29 mouse cellular contexts compared by ENCODE assay signal in the genomic region with DNA sequence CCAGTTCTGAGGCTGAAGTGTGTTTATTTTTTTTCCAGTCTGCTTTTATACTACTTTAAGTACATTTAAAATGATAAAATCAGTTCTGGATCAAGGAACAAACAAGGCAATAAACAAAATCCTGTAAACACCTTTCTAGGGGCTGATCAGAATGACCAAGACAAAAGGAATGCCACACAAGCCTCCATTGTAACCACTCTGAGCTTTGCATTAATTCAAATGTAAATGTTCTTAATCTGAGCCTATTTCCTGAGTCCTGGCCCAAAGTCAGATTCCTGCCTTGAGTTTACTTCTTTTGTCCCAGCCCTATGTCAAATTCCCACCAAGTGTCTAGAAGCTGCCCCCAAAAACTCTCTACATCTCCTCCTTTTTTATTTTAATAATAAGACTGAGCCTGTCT.
"Had no signal": no experiment of that assay in that cellular context is flagged by ENCODE, and none has a peak within 500 bp of the region (broad histone marks: within the 10 kb centered on the region; RNA-seq: fewer than 3 reads in every experiment).

No protein-coding gene starts in this region.

- H3K4me1 ChIP-seq: heart, embryonic 13.5 days; heart, embryonic 15.5 days; hindbrain, embryonic 10.5 days; hindbrain, embryonic 12.5 days; hindbrain, embryonic 13.5 days; hindbrain, embryonic 15.5 days; intestine, embryonic 15.5 days; kidney, embryonic 15.5 days had no signal

- H3K9me3 ChIP-seq: heart, embryonic 15.5 days; hindbrain, embryonic 13.5 days; hindbrain, embryonic 15.5 days; intestine, embryonic 15.5 days; kidney, embryonic 15.5 days had no signal

- H3K9ac ChIP-seq: heart, embryonic 13.5 days; heart, embryonic 15.5 days; hindbrain, embryonic 12.5 days; hindbrain, embryonic 13.5 days; hindbrain, embryonic 14.5 days; hindbrain, embryonic 15.5 days; intestine, embryonic 15.5 days; kidney, embryonic 15.5 days had no signal

- H3K27ac ChIP-seq: heart, embryonic 13.5 days; heart, embryonic 15.5 days; hindbrain, embryonic 10.5 days; hindbrain, embryonic 12.5 days; hindbrain, embryonic 13.5 days; hindbrain, embryonic 14.5 days; hindbrain, embryonic 15.5 days; hindbrain, postnatal 0 days; intestine, embryonic 15.5 days; kidney, embryonic 15.5 days; kidney, postnatal 0 days; layer of hippocampus, adult 2 months; left cerebral cortex, adult 2 months had no signal

- H3K36me3 ChIP-seq: heart, embryonic 15.5 days; hindbrain, embryonic 10.5 days; hindbrain, embryonic 12.5 days; hindbrain, embryonic 13.5 days; hindbrain, embryonic 15.5 days; intestine, embryonic 15.5 days; kidney, embryonic 15.5 days had no signal

- DNase-seq: heart, postnatal 10 days; heart, postnatal 14 days; heart, postnatal 36 days; heart, postnatal 4 days; kidney, adult 11 months; kidney, adult 18-20 months; kidney, adult 2 months; kidney, adult 8-10 months; kidney, adult 9 months; kidney, postnatal 10 days; kidney, postnatal 14 days; kidney, postnatal 25 days; kidney, postnatal 36 days; kidney, postnatal 4 days; layer of hippocampus, adult 9-11 months; layer of hippocampus, postnatal 36 days had no signal

- H3K4me3 ChIP-seq: heart, embryonic 13.5 days; heart, embryonic 15.5 days; hindbrain, embryonic 10.5 days; hindbrain, embryonic 12.5 days; hindbrain, embryonic 13.5 days; hindbrain, embryonic 15.5 days; intestine, embryonic 15.5 days; kidney, embryonic 15.5 days; layer of hippocampus, adult 2 months; left cerebral cortex, adult 2 months had no signal
